Mouse (Mus musculus) gonadal fat pad, adult 2 months (tissue): ENCODE data around the gene Capn10. TPM values are rescaled to one million over a fixed set of nuclear protein-coding genes. Genes with fewer than 3 reads are reported as not detected.

ENCODE experiments used
- DNase-seq: peaks from one replicate; pipeline ENCODE4 v3.0.0-alpha.2; 2012; ENCODE audit warnings: low read depth
- polyA plus RNA-seq: library from polyadenylated mRNA; depleted of rRNA; stranded (reverse); fragments of >200 nt; gene quantifications from 2 replicates; pipeline ENCODE4 v1.2.3, GENCODE M21; 2012; rRNA removed

Capn10 gene
- polyA plus RNA-seq, result 69.2 and 75.1 TPM in 2 replicates

GRCm38 (mm10) chr1:92934182-92934827 is at the start of gene Capn10:
Gene Capn10 (plus strand): TSS chr1:92934376.
- peak; percentile 79 for DNase-seq

GRCm38 (mm10) chr1:92888901-92889655 is 45.1 kb upstream of the Capn10 start:
- no peak for DNase-seq

GRCm38 (mm10) chr1:92892791-92893190 is 41.4 kb upstream of the Capn10 start:
- DNase-seq, result no peak

GRCm38 (mm10) chr1:92893896-92894295 is 40.3 kb upstream of the Capn10 start:
- DNase-seq, result no peak

GRCm38 (mm10) chr1:92895089-92895488 is 39.1 kb upstream of the Capn10 start:
- no peak for DNase-seq

GRCm38 (mm10) chr1:92902786-92903185 is 31.4 kb upstream of the Capn10 start, which contains the start of gene Ankmy1:
Gene Ankmy1 (minus strand): TSS chr1:92902906.
- no peak for DNase-seq

- no peak for DNase-seq
These were observed 30.5 kb upstream of the Capn10 start for GRCm38 (mm10) chr1:92903627-92904026.

GRCm38 (mm10) chr1:92905703-92906310 is 28.4 kb upstream of the Capn10 start:
- no peak for DNase-seq

- no peak for DNase-seq
These were observed 27.2 kb upstream of the Capn10 start, which contains the start of gene Dusp28 for GRCm38 (mm10) chr1:92906779-92907631. Gene Dusp28 (plus strand): TSS chr1:92906981.

GRCm38 (mm10) chr1:92907632-92908360 is 26.4 kb upstream of the Capn10 start:
- no peak for DNase-seq

- DNase-seq, result no peak
These were observed 25.5 kb upstream of the Capn10 start for GRCm38 (mm10) chr1:92908664-92909063.

- DNase-seq, result no peak
These were observed 25.1 kb upstream of the Capn10 start for GRCm38 (mm10) chr1:92909068-92909467.

- DNase-seq, result no peak
These were observed 23.8 kb upstream of the Capn10 start, which contains the start of gene Rnpepl1 for GRCm38 (mm10) chr1:92910239-92910885. Gene Rnpepl1 (plus strand): TSS chr1:92910783.

GRCm38 (mm10) chr1:92910925-92911720 is 23.1 kb upstream of the Capn10 start:
- DNase-seq, result no peak

- DNase-seq, result no peak
These were observed 22.4 kb upstream of the Capn10 start for GRCm38 (mm10) chr1:92911721-92912138.

- DNase-seq, result no peak
These were observed 21.9 kb upstream of the Capn10 start for GRCm38 (mm10) chr1:92912286-92912685.

- DNase-seq, result no peak
These were observed 19.9 kb upstream of the Capn10 start for GRCm38 (mm10) chr1:92914239-92914638.

- no peak for DNase-seq
These were observed 19.2 kb upstream of the Capn10 start for GRCm38 (mm10) chr1:92914993-92915392.

- no peak for DNase-seq
These were observed 17.5 kb upstream of the Capn10 start for GRCm38 (mm10) chr1:92916725-92917124.

- DNase-seq, result no peak
These were observed 15.0 kb upstream of the Capn10 start for GRCm38 (mm10) chr1:92919151-92919550.
